Mouse (Mus musculus): ENCODE measurements at regions not wholly inside any gene's neighbourhood (a gene's known extent, or its start where the extent isn't known, plus 50 kb on each side); places are given as distances from the start of the nearest gene placed in this dataset.

DNA sequence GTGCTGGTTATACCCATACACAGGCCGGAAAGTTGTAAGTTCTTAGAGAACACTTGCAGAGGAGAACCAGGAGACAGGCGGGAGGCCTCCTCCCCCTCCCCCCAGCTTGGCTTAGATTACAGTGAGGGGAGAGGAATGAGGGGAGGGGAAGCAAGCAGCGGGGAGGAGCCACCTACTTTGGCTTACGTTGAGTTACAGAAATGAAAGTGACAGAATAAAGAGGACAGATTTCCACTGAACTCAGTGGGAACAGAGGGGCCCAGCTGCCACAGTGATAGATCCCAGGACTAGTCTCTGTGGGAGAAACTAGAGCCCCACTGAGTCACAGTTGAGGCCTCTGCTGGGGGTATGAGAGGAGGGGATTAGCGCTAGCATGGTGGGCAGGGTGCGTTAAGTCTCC, 86.5 kb upstream of the Gm11983 start:
- DNase-seq = no peak

DNA sequence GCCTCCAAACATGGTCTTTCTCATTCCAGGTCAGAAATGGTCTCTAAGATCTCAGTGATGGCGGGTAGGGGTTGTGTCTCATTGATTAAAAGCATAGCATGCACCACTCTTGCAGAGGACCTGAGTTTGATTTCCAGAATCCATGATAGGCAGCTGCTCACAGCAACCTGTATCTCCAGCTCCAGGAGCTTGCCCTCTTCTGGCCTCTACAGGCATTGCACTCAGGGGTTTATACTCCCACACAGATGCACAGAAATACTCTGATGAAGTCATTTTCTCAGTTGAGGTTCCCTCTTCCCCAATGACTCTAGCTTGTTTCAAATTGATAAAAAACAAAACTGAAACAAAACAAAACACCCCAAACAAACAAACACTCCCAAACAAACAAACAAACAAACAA, 81.1 kb upstream of the Gm11983 start:
- DNase-seq = no peak

DNA sequence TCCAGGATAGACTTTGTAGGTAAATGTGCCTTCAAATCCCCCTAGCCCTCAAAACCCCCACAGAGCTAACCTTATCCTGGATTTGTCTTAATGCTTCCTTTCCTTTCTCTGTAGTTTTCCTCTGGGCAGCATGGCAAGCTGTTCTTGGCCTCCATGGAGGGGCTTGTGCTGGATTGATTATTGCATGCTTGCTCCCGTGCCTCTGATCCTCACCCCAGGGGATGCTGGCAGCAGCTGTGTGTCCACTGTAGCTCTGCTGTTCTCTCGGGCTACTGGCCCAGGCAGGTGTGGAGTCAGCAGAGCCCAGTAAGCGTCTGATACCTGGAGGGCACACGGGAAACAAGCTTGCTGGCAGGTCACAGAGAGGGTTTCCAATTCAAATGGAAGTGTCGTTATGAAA, 68.2 kb upstream of the Gm11983 start:
- no peak for DNase-seq

- no peak for DNase-seq
Measured at GRCm38 (mm10) chr11:6902991-6903390, 65.5 kb upstream of the Gm11983 start.

DNA sequence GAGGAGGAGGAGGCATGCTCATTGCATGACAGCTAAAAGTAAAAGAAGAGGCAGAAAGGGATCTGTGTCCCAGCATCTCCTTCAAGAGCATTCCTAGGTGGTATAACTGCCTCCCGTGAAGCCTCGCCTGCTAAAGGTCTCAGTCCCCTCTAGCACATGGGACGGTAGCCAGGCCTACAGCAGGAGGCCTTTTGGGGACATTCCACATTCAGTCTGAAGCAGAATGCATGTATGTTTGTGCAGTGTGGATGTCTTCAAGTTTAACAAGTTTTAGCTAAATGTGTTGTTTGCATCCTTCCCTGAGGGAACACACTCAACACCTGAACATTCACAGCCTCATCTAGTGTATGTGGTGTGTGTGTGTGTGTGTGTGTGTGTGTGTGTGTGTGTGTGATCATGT, 64.8 kb upstream of the Gm11983 start:
- no peak for DNase-seq

- DNase-seq = no peak
Measured at GRCm38 (mm10) chr11:6900769-6901481, 63.5 kb upstream of the Gm11983 start.

- DNase-seq = no peak
Measured at GRCm38 (mm10) chr11:6900357-6900756, 62.9 kb upstream of the Gm11983 start.

- no peak for DNase-seq
Measured at GRCm38 (mm10) chr11:6899271-6900005, 62.0 kb upstream of the Gm11983 start.

- DNase-seq = no peak
Measured at GRCm38 (mm10) chr11:6898357-6899097, 61.1 kb upstream of the Gm11983 start.

DNA sequence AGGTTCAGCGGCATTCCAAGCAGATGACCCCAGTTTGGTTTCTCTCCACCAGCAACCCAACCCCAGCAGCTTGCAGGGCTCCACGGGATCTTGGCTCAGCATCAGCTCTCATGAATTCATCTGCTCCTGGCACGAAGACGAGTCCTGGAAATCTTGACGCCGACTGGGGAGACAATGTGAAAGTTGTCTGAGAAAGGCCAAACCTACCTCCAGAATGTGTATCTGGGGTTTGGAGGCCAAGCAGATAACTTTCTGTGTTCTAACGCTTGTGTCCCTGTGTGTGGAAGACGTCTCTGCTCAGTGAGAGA, 58.3 kb upstream of the Gm11983 start:
- peak; percentile 48 to 72 for DNase-seq

GRCm38 (mm10) chr11:6894911-6895785, 57.7 kb upstream of the Gm11983 start:
- DNase-seq = peak; percentile 68 to 86

DNA sequence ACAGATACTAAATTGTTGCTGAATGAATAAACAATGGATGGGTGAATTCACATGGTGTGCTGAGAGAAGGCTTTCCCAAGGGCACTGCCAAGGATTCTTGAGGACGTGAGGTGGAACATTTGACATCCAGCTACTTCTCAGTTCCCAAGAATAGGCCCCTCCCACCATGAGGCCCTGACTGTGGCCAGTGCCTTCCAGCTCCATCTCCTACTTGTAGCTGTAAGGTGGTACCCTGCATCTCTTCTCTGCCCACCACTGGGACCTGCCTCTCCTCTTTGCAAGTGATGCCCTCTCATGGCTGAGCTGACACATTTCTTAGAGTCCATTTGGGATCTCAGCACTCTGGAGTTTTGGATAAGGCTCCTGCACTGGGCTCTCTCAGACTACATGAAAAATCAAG, 56.3 kb upstream of the Gm11983 start:
- DNase-seq = no peak

DNA sequence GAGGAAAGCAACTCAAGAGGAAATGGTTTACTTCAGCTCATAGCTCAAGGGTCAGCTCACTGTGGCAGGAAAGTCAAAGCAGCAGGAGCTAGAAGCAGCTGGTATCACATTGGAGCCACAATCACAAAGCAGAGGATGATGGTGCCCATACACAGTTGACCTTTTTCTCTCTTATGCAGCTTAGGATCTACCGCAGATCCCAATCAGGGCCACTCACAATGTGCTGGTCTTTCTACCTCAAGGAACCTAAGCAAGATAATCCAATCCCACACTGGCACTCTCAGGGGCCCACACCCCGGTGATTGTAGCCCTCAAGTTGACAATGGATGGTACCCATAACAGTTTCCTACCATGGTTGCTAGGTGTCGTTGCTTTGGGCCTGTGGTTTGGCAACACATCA, 55.6 kb upstream of the Gm11983 start:
- DNase-seq = no peak

DNA sequence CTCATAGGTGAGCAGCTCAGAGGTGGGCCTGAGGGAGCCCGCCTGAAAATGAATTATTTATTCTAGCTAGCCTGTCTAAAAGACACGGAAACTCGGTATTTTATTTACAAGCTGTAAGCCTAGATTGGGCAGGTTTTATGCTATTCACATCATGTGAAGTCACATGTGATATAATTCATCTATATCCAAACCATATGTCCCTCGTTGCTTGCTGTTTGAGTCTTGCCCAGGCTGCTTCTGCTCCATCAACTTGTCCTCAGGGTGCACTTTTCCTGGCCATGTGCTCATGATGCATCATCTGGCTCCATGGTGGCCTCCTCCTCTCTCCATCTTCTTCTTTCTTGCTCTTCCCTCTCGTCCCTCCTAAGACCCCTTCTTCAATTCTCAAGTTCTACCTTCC, 53.0 kb upstream of the Gm11983 start:
- no peak for DNase-seq

GRCm38 (mm10) chr11:6889660-6890185, 52.3 kb upstream of the Gm11983 start:
- no peak for DNase-seq

DNA sequence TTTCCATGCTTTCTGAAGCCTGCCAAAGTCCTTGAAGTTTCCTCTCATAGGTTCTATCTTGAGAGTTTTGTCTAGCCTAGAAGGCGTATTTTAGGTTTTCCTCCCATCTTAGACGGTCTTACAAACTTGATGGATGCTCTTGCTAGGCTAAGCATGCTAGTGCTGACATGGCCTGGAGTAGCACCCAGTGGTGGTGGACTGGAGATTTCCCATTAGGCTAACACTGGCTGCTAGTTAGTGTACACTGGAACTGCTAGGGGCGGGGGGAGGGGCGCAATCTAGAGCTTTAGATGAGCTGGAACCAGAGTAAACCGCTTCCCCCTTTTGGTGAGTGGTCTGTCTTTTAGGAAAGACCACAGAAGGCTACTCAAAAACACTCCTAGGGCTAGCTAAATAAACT, 51.7 kb upstream of the Gm11983 start:
- no peak for DNase-seq

Data from kidney, postnatal 25 days (tissue).